Mouse (Mus musculus) cortical plate, adult 2 months (tissue): ENCODE measurements around the gene Tmem203. TPM values are rescaled to one million over a fixed set of nuclear protein-coding genes. Genes with fewer than 3 reads are reported as not detected.

Experiments
- H3K27ac ChIP-seq: fragments of 200-500 bp; 2 replicates; pipeline ENCODE4 v1.5.1; 2012; ENCODE audit warnings: low read length, control low read depth, inconsistent platforms; ENCODE audit not compliant: insufficient read depth
- H3K4me1 ChIP-seq: fragments of 200-500 bp; 2 replicates; pipeline ENCODE4 v1.6.1; 2011; ENCODE audit warnings: low read length; ENCODE audit not compliant: control insufficient read depth, insufficient read depth
- H3K4me3 ChIP-seq: fragments of 200-500 bp; 2 replicates; pipeline ENCODE4 v1.5.1; 2011; ENCODE audit warnings: mild to moderate bottlenecking, low read length, control low read depth; ENCODE audit not compliant: insufficient read depth
- CTCF ChIP-seq: fragments of 200-500 bp; IDR thresholded peaks from 2 replicates; pipeline ENCODE4 v1.5.1; 2011; ENCODE audit warnings: mild to moderate bottlenecking, control low read depth, low read length; ENCODE audit not compliant: insufficient read depth; ENCODE audit errors: extremely low read depth
- POLR2A ChIP-seq: fragments of 200-500 bp; IDR thresholded peaks from 2 replicates; pipeline ENCODE4 v1.6.1; 2011; ENCODE audit warnings: mild to moderate bottlenecking, low read length, control low read depth; ENCODE audit not compliant: insufficient read depth; ENCODE audit errors: extremely low read depth
- polyA plus RNA-seq: library from polyadenylated mRNA; depleted of rRNA; stranded (reverse); fragments of >200 nt; gene quantifications from 2 replicates; pipeline ENCODE4 v1.2.3, GENCODE M21; 2012

Gene Tmem203
- polyA plus RNA-seq, 1 experiment = 33.8 TPM

DNA sequence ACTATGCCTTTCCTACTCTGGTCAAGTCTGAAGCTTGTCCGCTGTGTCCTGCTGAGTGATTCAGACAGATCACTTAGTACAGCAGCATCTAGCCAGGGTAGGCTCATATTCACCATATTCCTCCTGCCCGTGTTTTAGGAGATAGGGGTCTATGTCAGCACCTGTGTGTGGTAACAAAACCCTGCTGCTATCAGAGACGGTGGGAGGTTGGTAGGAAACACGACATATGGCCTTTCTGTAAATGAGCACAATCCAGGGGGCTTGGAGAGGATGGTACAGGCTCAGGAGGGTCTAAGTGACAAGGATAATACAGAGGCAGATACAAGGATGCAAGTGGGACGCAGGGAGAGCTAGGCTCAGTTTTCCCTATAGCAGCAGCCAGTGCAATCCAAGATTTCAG is 25.7 kb upstream of the Tmem203 start:
- no peak for TF ChIP-seq POLR2A
- TF ChIP-seq CTCF = no peak
- Histone ChIP-seq H3K4me3 (no peak overlapping the region), H3K27ac (no peak overlapping the region), H3K4me1 (no peaks in the 10 kb centered on the region)

DNA sequence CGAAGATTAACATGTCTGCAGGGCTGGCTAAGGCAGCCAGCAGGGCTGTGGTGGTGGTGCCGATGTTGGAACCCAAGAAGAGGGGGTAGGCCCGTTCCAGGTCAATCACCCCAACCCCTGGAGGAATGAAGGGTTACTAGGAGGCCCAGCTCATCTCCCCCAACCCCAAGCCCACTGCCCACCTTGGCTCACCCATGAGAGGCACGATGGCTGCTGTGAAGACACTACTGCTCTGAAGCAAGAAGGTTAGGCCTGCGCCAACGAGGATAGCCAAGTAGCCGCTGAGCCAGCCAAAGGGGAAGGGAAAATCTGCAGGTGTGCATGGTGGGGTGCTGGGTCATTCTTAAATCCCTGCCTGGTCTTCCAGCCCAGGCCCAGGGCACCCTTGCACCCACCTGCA is 24.7 kb upstream of the Tmem203 start:
- H3K4me1 ChIP-seq = no peaks in the 10 kb centered on the region
- no peak overlapping the region for H3K4me3 ChIP-seq
- no peak for TF ChIP-seq POLR2A
- TF ChIP-seq CTCF = no peak
- no peak overlapping the region for H3K27ac ChIP-seq

DNA sequence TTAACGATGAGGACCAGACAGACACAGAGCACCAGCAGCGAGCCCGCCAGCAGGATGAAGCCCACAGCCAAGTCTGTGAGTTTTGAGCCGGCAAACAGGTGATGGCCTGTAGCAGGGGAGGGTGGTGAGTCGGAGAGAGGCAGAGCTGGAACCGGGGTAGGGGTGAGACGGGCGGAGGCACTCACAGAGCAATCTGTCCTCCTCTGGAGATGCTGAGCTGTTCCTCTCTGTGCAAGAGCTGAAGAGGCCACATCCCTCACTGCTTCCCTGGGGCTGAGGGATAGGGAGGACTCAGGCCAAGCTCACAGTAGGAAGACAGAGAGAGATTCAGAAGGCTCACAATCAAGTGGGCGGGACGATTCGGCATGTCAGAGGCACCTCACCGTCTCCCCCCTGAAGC is 24.2 kb upstream of the Tmem203 start:
- H3K4me1 ChIP-seq = no peaks in the 10 kb centered on the region
- no peak overlapping the region for H3K4me3 ChIP-seq
- TF ChIP-seq POLR2A (no peak), CTCF (no peak)
- H3K27ac ChIP-seq = no peak overlapping the region

DNA sequence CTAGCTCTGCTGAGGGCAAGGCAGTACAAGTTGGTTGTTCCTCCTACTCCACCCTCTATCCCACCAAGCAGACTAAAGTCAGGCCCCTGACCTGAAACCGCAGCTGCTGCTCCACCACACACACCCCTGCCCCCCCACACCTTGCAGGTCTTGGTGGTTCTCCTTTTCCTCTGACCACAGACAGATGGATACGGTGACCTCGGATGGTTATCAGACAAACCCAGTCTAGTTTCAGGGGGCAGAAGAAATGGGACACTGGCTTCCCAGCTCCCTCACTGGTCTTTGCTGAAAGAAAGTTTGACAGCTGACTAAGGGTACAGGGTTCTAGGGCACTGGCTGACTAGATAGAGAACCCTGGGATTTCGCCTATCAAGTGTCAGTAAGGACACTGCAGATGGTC is 21.8 kb upstream of the Tmem203 start:
- H3K4me3 ChIP-seq = no peak overlapping the region
- TF ChIP-seq POLR2A (no peak), CTCF (no peak)
- H3K27ac ChIP-seq = no peak overlapping the region
- H3K4me1 ChIP-seq = no peaks in the 10 kb centered on the region

DNA sequence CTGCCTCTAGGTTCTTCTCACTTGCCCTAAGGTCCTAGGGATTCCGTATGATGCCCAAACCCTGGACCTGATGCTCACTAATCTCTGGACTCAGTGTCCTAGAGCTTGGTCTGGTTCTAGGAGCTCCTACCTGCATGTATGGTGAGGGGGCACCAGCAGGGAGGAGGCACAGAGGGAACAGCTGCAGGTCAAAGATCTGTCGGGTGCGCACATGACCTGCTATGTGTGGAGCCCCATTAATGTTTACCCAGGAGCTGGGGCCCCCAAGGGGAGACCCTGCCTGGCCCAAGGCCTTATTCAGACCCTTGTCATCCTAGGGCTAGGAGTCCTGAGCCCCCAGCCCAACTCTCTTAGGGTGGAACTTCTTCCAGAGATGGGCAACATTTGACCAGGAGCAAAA is 21.2 kb upstream of the Tmem203 start, which contains the start of gene Slc34a3:
Gene Slc34a3, minus strand, starts transcription at position 315 of the 400 bp plus-strand sequence.
- H3K27ac ChIP-seq = no peak within 1 kb of the TSS
- H3K4me1 ChIP-seq = no peaks in the 10 kb centered on the region
- no peak for TF ChIP-seq CTCF
- no peak for TF ChIP-seq POLR2A
- H3K4me3 ChIP-seq = no peak within 1 kb of the TSS

DNA sequence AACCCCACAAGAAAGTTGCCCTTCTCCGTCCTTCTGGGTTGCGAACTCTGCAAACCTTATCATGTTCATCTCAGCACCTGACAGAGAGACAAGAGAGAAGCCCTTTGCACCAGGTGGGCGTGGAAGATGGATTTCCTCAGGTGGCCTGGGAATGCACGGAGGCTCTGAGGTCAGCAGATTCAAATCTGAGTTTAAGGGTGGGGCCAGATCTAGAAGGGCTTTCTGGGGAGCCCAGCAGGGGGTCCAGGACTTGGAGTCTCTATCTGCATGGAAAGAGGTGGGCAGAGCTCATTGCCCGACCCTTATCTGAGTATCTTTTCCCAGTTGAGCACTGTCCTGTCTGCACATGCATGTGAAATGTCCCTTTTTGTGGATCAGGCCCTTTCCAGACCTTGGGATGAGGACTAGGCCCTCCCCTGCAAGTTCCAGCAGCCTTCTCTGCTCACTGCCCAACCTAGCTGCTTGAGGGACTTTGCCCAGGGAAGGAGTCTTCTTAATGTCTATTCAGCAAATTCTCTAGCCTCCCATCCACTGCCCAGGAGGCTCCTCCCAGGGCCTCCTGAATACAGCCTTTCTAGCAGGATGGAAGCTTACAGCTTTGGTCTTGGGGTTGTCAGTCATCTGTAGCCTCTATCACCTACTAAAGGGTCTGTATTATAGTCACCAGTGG is 20.6 kb upstream of the Tmem203 start:
- Histone ChIP-seq H3K4me1 (no peaks in the 10 kb centered on the region), H3K27ac (no peak overlapping the region), H3K4me3 (no peak overlapping the region)
- TF ChIP-seq CTCF (no peak), POLR2A (no peak)

DNA sequence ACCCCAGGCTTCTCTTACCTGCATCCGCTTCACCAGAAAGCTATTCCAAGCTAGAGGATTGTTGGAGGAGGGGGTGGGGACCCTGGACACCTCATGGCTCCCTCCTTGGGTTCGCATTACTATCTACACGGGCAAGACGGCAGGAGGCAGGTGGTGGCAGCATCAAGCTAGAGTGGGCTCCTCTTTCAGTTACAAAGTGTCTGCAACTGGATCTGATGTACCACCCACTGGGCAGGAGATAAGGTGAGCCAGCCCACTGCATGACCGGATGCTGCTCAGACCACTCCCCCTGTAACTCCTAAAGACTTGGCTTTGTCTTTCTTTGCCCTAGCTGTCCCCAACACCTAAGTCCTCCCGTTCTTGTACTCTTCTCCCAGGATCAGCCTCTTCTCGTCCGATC is 18.6 kb upstream of the Tmem203 start, which contains the start of gene Rnf224:
Gene Rnf224, minus strand, starts transcription at position 174 of the 400 bp plus-strand sequence.
- Histone ChIP-seq H3K27ac (no peak within 1 kb of the TSS), H3K4me3 (no peak within 1 kb of the TSS), H3K4me1 (peaks cover 2% of the 10 kb centered on the region; the same call in 1 of the 2 replicates)
- TF ChIP-seq POLR2A (no peak), CTCF (no peak)

DNA sequence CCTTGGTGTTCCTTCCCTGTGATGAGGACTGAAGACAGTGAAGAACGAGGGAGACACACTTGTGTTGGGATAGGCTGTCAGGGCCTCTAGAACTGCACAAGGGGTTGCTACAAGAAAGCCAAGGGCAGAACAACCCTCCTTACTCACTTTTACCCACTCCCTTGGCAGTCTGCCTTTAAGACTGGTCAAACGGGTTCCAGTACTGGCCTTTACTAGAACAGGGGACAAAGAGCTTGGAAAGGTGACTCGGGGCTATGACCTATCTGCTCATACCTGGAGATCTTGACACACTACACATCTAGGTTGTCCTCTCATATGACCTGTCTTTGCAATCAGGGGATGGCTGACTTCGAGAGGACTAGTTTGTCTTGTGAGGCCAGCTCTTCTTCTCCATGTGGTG is 17.7 kb upstream of the Tmem203 start:
- H3K4me1 ChIP-seq = peaks cover 3% of the 10 kb centered on the region; the same call in 1 of the 2 replicates
- H3K27ac ChIP-seq = no peak overlapping the region
- no peak overlapping the region for H3K4me3 ChIP-seq
- TF ChIP-seq POLR2A (no peak), CTCF (no peak)

DNA sequence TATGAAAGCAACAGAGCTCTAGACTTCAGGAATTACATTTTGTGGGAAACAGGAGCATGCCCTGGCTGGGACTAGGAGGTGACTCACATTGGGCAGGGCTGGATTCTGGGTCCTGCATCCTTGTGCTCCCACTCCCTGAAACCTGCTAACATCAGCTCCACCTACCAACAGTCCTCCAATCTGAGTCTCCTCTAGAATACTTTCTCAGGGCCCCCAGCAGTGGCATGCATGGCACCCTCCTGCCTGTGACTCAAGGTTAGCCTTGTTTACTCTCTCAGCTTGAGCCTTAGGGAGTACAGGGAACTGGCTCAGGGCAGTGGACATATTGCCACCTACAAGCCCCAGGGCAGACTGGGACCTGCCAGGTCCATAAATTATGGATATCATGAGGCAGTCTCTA is 17.1 kb upstream of the Tmem203 start:
- TF ChIP-seq POLR2A = no peak
- TF ChIP-seq CTCF = no peak

DNA sequence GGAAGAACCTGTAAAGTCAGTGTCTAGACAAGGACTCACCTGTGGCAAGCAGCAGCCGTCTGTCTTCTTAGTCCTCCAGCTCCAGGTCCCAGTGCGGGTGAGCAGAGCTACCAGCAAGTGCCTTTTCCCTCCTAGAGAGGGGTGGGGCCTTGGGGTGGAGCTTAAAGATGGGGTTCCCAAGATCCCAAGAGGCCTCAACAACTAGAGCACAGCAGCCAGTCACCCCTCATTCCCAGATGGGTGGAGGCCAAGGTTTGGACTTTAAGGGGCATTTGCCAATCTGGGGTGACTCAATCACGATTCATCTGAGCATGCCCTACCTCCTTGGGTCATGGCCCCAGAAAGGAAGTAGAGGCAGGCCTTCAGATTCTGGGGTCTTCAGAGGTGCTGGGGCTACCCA is 15.5 kb upstream of the Tmem203 start:
- no peak overlapping the region for H3K27ac ChIP-seq
- no peak overlapping the region for H3K4me3 ChIP-seq
- TF ChIP-seq POLR2A (no peak), CTCF (no peak)
- H3K4me1 ChIP-seq = peaks cover 5% of the 10 kb centered on the region

More for the DNA sequence above, 17.1 kb upstream of the Tmem203 start:
- Histone ChIP-seq H3K4me1 (peaks cover 3% of the 10 kb centered on the region; the same call in 1 of the 2 replicates), H3K4me3 (no peak overlapping the region), H3K27ac (no peak overlapping the region)
